Mouse (Mus musculus) liver, adult 2 months (tissue): ENCODE measurements around the gene Cntnap5c. TPM values are rescaled to one million over a fixed set of nuclear protein-coding genes. Genes with fewer than 3 reads are reported as not detected.

Experiments
- DNase-seq: peaks from one replicate; pipeline ENCODE4 v3.0.0-alpha.2; 2011; ENCODE audit warnings: low read depth, low spot score; ENCODE audit errors: extremely low read depth
- H3K27ac ChIP-seq: fragments of 200-500 bp; replicated peaks from 2 replicates; pipeline ENCODE4 v1.5.1; 2012; ENCODE audit warnings: low read depth, mild to moderate bottlenecking, control low read depth, inconsistent platforms, low read length; ENCODE audit not compliant: insufficient read depth
- H3K27me3 ChIP-seq: fragments of 200-500 bp; 2 replicates; pipeline ENCODE4 v1.6.1; 2012; ENCODE audit warnings: mild to moderate bottlenecking, moderate library complexity, low read length, inconsistent platforms; ENCODE audit not compliant: control insufficient read depth, insufficient read depth
- H3K36me3 ChIP-seq: fragments of 200-500 bp; 2 replicates; pipeline ENCODE4 v1.6.1; 2012; ENCODE audit warnings: low read length, inconsistent platforms; ENCODE audit not compliant: control insufficient read depth, insufficient read depth
- H3K4me1 ChIP-seq: fragments of 200-500 bp; 2 replicates; pipeline ENCODE4 v1.6.1; 2011; ENCODE audit warnings: low read length; ENCODE audit not compliant: control insufficient read depth, insufficient read depth
- H3K4me3 ChIP-seq: fragments of 200-500 bp; 2 replicates; pipeline ENCODE4 v1.5.1; 2011; ENCODE audit warnings: low read depth, mild to moderate bottlenecking, control low read depth, low read length, moderate library complexity; ENCODE audit not compliant: insufficient read depth
- H3K79me2 ChIP-seq: fragments of 200-500 bp; 2 replicates; pipeline ENCODE4 v1.6.1; 2012; ENCODE audit warnings: inconsistent platforms, mild to moderate bottlenecking, low read length, moderate library complexity; ENCODE audit not compliant: control insufficient read depth, insufficient read depth
- H3K9ac ChIP-seq: fragments of 200-500 bp; 2 replicates; pipeline ENCODE4 v1.6.1; 2012; ENCODE audit warnings: low read depth, mild to moderate bottlenecking, control low read depth, inconsistent platforms, low read length
- CTCF ChIP-seq: fragments of 200-500 bp; IDR thresholded peaks from 2 replicates; pipeline ENCODE4 v1.5.1; 2011; ENCODE audit warnings: low read depth, low read length, control low read depth
- POLR2A ChIP-seq: fragments of 200-500 bp; IDR thresholded peaks from 2 replicates; pipeline ENCODE4 v1.6.1; 2011; ENCODE audit warnings: low read length, control low read depth; ENCODE audit not compliant: insufficient read depth; ENCODE audit errors: extremely low read depth
- WGBS: fragments of 180-500 bp; shearing (Covaris S2); methylation state at CpG from one replicate; pipeline ENCODE4 v1.1.7; 2018; 5-methylcytosine and 5-hydroxymethylcytosine counted together
- polyA plus RNA-seq: library from polyadenylated mRNA; depleted of rRNA; stranded (reverse); fragments of >200 nt; gene quantifications from 2 replicates; pipeline ENCODE4 v1.2.3, GENCODE M21; 2012
- total RNA-seq: library from RNA; depleted of rRNA; stranded (reverse); fragments of >200 nt; gene quantifications from 2 replicates; pipeline ENCODE4 v1.2.3, GENCODE M21; 2014

The Cntnap5c gene
- total and polyA plus RNA-seq, 2 experiments, result not detected

DNA sequence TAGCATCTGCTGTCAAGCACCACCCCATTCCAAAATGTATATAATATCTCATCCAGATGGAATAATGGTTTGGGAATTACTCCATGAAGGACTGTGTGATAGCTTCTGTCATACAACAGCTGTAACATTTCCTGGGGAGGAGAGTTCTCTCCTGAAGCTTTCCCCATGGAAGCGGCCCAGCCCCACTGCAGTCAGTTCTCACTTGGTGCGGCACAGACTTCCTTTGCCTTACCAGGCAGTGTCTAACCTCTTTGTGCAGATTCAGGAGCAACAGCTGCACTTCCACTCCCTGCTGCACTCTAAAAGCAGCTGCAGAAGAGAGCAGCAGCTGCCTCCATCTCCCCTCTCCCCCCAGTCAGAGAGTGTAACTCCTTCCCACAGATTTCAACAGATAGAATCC, 271.8 kb downstream of the Cntnap5c start:
- 83% methylated on average over 2 of the region's 2 CpGs for WGBS
- H3K9ac ChIP-seq, result no peak overlapping the region
- H3K27me3 ChIP-seq, result no peaks in the 10 kb centered on the region
- H3K79me2 ChIP-seq, result no peaks in the 10 kb centered on the region
- no peaks in the 10 kb centered on the region for H3K36me3 ChIP-seq
- DNase-seq, result no peak
- no peak overlapping the region for H3K27ac ChIP-seq
- no peak overlapping the region for H3K4me3 ChIP-seq
- no peaks in the 10 kb centered on the region for H3K4me1 ChIP-seq
- TF ChIP-seq CTCF, result no peak
- TF ChIP-seq POLR2A, result no peak

GRCm38 (mm10) chr17:58045149-58045548, 275.8 kb downstream of the Cntnap5c start:
- TF ChIP-seq CTCF (no peak), POLR2A (no peak)
- H3K9ac ChIP-seq, result no peak overlapping the region
- no peaks in the 10 kb centered on the region for H3K4me1 ChIP-seq

GRCm38 (mm10) chr17:58069912-58070311, 300.5 kb downstream of the Cntnap5c start:
- Histone ChIP-seq H3K27me3 (no peaks in the 10 kb centered on the region), H3K79me2 (no peaks in the 10 kb centered on the region), H3K27ac (no peak overlapping the region), H3K4me3 (no peak overlapping the region), H3K9ac (no peak overlapping the region), H3K36me3 (no peaks in the 10 kb centered on the region), H3K4me1 (no peaks in the 10 kb centered on the region)
- DNase-seq, result no peak
- 68% methylated on average over 7 of the region's 7 CpGs for WGBS
- TF ChIP-seq CTCF (no peak), POLR2A (no peak)

More at GRCm38 (mm10) chr17:58045149-58045548, 275.8 kb downstream of the Cntnap5c start:
- Histone ChIP-seq H3K27me3 (no peaks in the 10 kb centered on the region), H3K79me2 (no peaks in the 10 kb centered on the region), H3K27ac (no peak overlapping the region), H3K36me3 (no peaks in the 10 kb centered on the region), H3K4me3 (no peak overlapping the region)
- DNase-seq, result no peak

DNA sequence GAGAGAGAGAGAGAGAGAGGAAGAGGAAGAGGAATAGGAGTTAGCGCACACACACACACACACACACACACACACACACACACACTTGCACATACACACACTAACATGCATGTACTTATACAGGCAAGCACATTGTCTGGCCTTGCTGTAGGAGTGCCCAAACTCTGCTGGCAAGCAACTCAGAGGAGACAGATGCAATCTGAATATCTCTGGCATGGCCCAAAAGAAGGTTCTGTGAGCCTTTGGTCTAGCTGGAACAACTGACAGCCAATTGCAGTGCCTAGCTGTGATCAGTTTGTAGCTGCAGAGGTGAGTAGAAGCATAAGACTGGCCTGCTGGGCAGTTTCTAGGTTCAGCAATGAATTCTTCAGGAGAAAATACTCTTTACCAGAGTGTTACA, 313.3 kb downstream of the Cntnap5c start:
- Histone ChIP-seq H3K9ac (no peak overlapping the region), H3K4me1 (no peaks in the 10 kb centered on the region), H3K4me3 (no peak overlapping the region), H3K79me2 (no peaks in the 10 kb centered on the region), H3K27ac (no peak overlapping the region), H3K36me3 (no peaks in the 10 kb centered on the region), H3K27me3 (no peaks in the 10 kb centered on the region)
- 86% methylated on average over 1 of the region's 1 CpGs for WGBS
- DNase-seq, result no peak
- no peak for TF ChIP-seq POLR2A

GRCm38 (mm10) chr17:58104505-58104904, 335.1 kb downstream of the Cntnap5c start:
- Histone ChIP-seq H3K27me3 (no peaks in the 10 kb centered on the region), H3K4me1 (no peaks in the 10 kb centered on the region), H3K4me3 (no peak overlapping the region), H3K9ac (no peak overlapping the region), H3K79me2 (no peaks in the 10 kb centered on the region), H3K27ac (no peak overlapping the region), H3K36me3 (no peaks in the 10 kb centered on the region)
- WGBS, result 71% methylated on average over 2 of the region's 2 CpGs
- DNase-seq, result no peak
- TF ChIP-seq POLR2A (no peak), CTCF (no peak)

DNA sequence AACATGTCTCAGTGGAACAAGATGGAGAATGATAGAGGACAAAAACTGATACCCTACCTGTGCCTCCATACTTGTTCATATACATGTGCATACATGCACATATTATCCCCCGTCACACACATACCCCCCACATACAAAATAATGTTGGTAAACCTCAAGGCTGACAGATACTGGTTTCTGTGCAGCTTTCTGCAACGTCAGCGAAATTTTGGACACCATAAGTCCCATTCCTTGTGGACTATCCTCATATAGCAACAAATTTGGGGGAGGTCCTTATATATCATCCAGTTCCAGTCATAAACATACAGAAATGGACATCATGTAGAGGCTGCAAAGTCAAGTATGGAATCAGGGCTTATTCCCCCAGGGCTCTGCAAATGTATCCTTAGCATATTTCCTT, 338.5 kb downstream of the Cntnap5c start:
- no peak for DNase-seq
- WGBS, result 75% methylated on average over 3 of the region's 3 CpGs
- H3K9ac ChIP-seq, result no peak overlapping the region
- no peaks in the 10 kb centered on the region for H3K4me1 ChIP-seq
- TF ChIP-seq CTCF (no peak), POLR2A (no peak)
- H3K79me2 ChIP-seq, result no peaks in the 10 kb centered on the region
- H3K36me3 ChIP-seq, result no peaks in the 10 kb centered on the region
- no peak overlapping the region for H3K27ac ChIP-seq
- H3K27me3 ChIP-seq, result no peaks in the 10 kb centered on the region
- H3K4me3 ChIP-seq, result no peak overlapping the region
